Mouse (Mus musculus): ENCODE measurements around the gene Gipc2.
"Not testable (repeated sequence)": the region's sequence is repeated elsewhere in the genome, so short reads cannot be mapped to it uniquely, and the experiment has no call there.

Gene Gipc2

GRCm38 (mm10) chr3:152155296-152155948 lies 10.6 kb downstream of the Gipc2 start:
- DNase-seq (ENCODE audit: low read depth, low spot score), result no peak

- no peak for DNase-seq (ENCODE audit: low read depth, low spot score)
Measured at GRCm38 (mm10) chr3:152154095-152154494, 11.9 kb downstream of the Gipc2 start.

GRCm38 (mm10) chr3:152153152-152153551 lies 12.9 kb downstream of the Gipc2 start:
- no peak for DNase-seq (ENCODE audit: low read depth, low spot score)

GRCm38 (mm10) chr3:152152483-152152804 lies 13.6 kb downstream of the Gipc2 start:
- no peak for DNase-seq (ENCODE audit: low read depth, low spot score)

- no peak for DNase-seq (ENCODE audit: low read depth, low spot score)
Measured at GRCm38 (mm10) chr3:152151725-152152482, 14.1 kb downstream of the Gipc2 start.

GRCm38 (mm10) chr3:152149863-152150262 lies 16.2 kb downstream of the Gipc2 start:
- DNase-seq (ENCODE audit: low read depth, low spot score), result no peak

- DNase-seq (ENCODE audit: low read depth, low spot score), result no peak
Measured at GRCm38 (mm10) chr3:152149449-152149848, 16.6 kb downstream of the Gipc2 start.

GRCm38 (mm10) chr3:152147085-152147831 lies 18.8 kb downstream of the Gipc2 start:
- DNase-seq (ENCODE audit: low read depth, low spot score), result no peak

- no peak for DNase-seq (ENCODE audit: low read depth, low spot score)
Measured at GRCm38 (mm10) chr3:152145186-152145585, 20.8 kb downstream of the Gipc2 start.

- no peak for DNase-seq (ENCODE audit: low read depth, low spot score)
Measured at GRCm38 (mm10) chr3:152142989-152143695, 22.9 kb downstream of the Gipc2 start.

GRCm38 (mm10) chr3:152142146-152142545 lies 23.9 kb downstream of the Gipc2 start:
- no peak for DNase-seq (ENCODE audit: low read depth, low spot score)

- DNase-seq (ENCODE audit: low read depth, low spot score), result not testable (repeated sequence)
Measured at GRCm38 (mm10) chr3:152139308-152139707, 26.7 kb downstream of the Gipc2 start.

- peak; percentile 57 for DNase-seq (ENCODE audit: low read depth, low spot score)
Measured at GRCm38 (mm10) chr3:152136106-152136505, 29.9 kb downstream of the Gipc2 start.

GRCm38 (mm10) chr3:152133621-152134020 lies 32.4 kb downstream of the Gipc2 start:
- no peak for DNase-seq (ENCODE audit: low read depth, low spot score)

GRCm38 (mm10) chr3:152130963-152131362 lies 35.1 kb downstream of the Gipc2 start:
- DNase-seq (ENCODE audit: low read depth, low spot score), result no peak

GRCm38 (mm10) chr3:152129426-152129825 lies 36.6 kb downstream of the Gipc2 start:
- not testable (repeated sequence) for DNase-seq (ENCODE audit: low read depth, low spot score)

- no peak for DNase-seq (ENCODE audit: low read depth, low spot score)
Measured at GRCm38 (mm10) chr3:152128631-152129030, 37.4 kb downstream of the Gipc2 start.

- no peak for DNase-seq (ENCODE audit: low read depth, low spot score)
Measured at GRCm38 (mm10) chr3:152127144-152127543, 38.9 kb downstream of the Gipc2 start.

- peak; percentile 54 for DNase-seq (ENCODE audit: low read depth, low spot score)
Measured at GRCm38 (mm10) chr3:152122720-152123119, 43.3 kb downstream of the Gipc2 start.

GRCm38 (mm10) chr3:152122101-152122500 lies 43.9 kb downstream of the Gipc2 start:
- DNase-seq (ENCODE audit: low read depth, low spot score), result no peak

GRCm38 (mm10) chr3:152121169-152122009 lies 44.6 kb downstream of the Gipc2 start:
- DNase-seq (ENCODE audit: low read depth, low spot score), result no peak

Data from R1 (cell line).